32 mouse cellular contexts compared by ENCODE assay signal in genomic region chr7:79782516-79782855, GRCm38 (mm10). TPM values are rescaled to one million over a fixed set of nuclear protein-coding genes. Genes with fewer than 3 reads are reported as not detected.
DNase-seq lines count a peak whose midpoint lies in the region; ATAC-seq and TF ChIP-seq lines count a peak whose summit lies in the region.
"Had no signal": no experiment of that assay in that cellular context is flagged by ENCODE, and none has a peak within 500 bp of the region (broad histone marks: within the 10 kb centered on the region; RNA-seq: fewer than 3 reads in every experiment).

No protein-coding gene starts in this region.

- peaks cover 11% of the 10 kb centered on the region for H3K4me1 ChIP-seq in liver, adult 2 months (ENCODE audit: control insufficient read depth, insufficient read depth, low read length)
- peaks cover 11% of the 10 kb centered on the region for H3K4me1 ChIP-seq in liver, embryonic 12.5 days
- H3K4me1 ChIP-seq in brown adipose tissue, adult 24 weeks (ENCODE audit: control insufficient read depth, insufficient read depth, insufficient read length, low read length), result peaks cover 10% of the 10 kb centered on the region
- H3K4me1 ChIP-seq: forebrain, embryonic 13.5 days had no signal

- no peak overlapping the region for H3K4me2 ChIP-seq in liver, embryonic 12.5 days
- H3K4me2 ChIP-seq: forebrain, embryonic 13.5 days; heart, embryonic 12.5 days; heart, embryonic 15.5 days; hindbrain, embryonic 14.5 days had no signal

- TF ChIP-seq POLR2A in liver, adult 2 months (IDR thresholded peaks at IDR 0.05; ENCODE audit: extremely low read depth, insufficient read depth, low read length), result no peak

- no peak overlapping the region for H3K4me3 ChIP-seq in liver, adult 2 months (ENCODE audit: insufficient read depth, low read depth, low read length)
- no peak overlapping the region for H3K4me3 ChIP-seq in liver, embryonic 12.5 days
- H3K4me3 ChIP-seq in brown adipose tissue, adult 24 weeks (ENCODE audit: insufficient read depth, low read depth, low read length), result no peak overlapping the region
- H3K4me3 ChIP-seq: forebrain, embryonic 10.5 days; forebrain, embryonic 13.5 days; heart, embryonic 12.5 days; heart, embryonic 15.5 days had no signal

- intact Hi-C loops in heart, postnatal 14 days (cut with DNase I), result no loop called here

- peak overlapping the region; percentile 93 for H3K27ac ChIP-seq in liver, adult 2 months (replicated peaks; ENCODE audit: insufficient read depth, low read depth, low read length)
- H3K27ac ChIP-seq in liver, embryonic 12.5 days, result no peak overlapping the region
- H3K27ac ChIP-seq in brown adipose tissue, adult 24 weeks (replicated peaks; ENCODE audit: low read depth, low read length), result peak overlapping the region; percentile 99
- H3K27ac ChIP-seq: forebrain, embryonic 10.5 days; forebrain, embryonic 13.5 days; heart, embryonic 15.5 days; hindbrain, embryonic 14.5 days; hindbrain, postnatal 0 days had no signal

- DNase-seq in heart, adult 11 months, result peak; percentile 55
- DNase-seq in heart, postnatal 14 days, result no peak
- DNase-seq in liver, adult 2 months (ENCODE audit: extremely low read depth, low read depth, low spot score), result peak; percentile 88
- peak; percentile 37 for DNase-seq in 3T3-L1 (ENCODE audit: low read depth, low spot score)
- DNase-seq in spleen, postnatal 10 days (ENCODE audit: low spot score in 2 of 2), result no peak
- DNase-seq: adrenal gland, adult 8-10 months; adrenal gland, postnatal 25 days; B cell, adult 2 months; cerebellum, adult 18-20 months; cerebellum, adult 9-10 months; cerebellum, postnatal 14 days; gastrocnemius, postnatal 14 days; heart, adult 18-20 months; heart, postnatal 10 days had no signal

- TF ChIP-seq CTCF in liver, adult 2 months (IDR thresholded peaks at IDR 0.05; ENCODE audit: low read depth, low read length), result no peak

- no peak overlapping the region; the same call in 1 of the 2 replicates for H3K9ac ChIP-seq in liver, adult 2 months (ENCODE audit: low read depth, low read length)
- H3K9ac ChIP-seq in liver, embryonic 12.5 days, result no peak overlapping the region
- H3K9ac ChIP-seq: forebrain, embryonic 13.5 days; heart, embryonic 12.5 days; heart, embryonic 15.5 days; hindbrain, embryonic 14.5 days had no signal

- no peaks in the 10 kb centered on the region for H3K79me2 ChIP-seq in liver, adult 2 months (ENCODE audit: control insufficient read depth, insufficient read depth, low read length)

- no peak for ATAC-seq in liver, embryonic 12.5 days
- ATAC-seq: activated CD4-positive, CD25-positive, alpha-beta regulatory T cell, adult 4 months; forebrain, embryonic 13.5 days; forebrain, embryonic 16.5 days; hindbrain, postnatal 0 days had no signal

- WGBS in liver, adult 2 months, result 19% methylated on average over 2 of the region's 2 CpGs
- 74% methylated on average over 2 of the region's 2 CpGs for WGBS in liver, embryonic 12.5 days (ENCODE audit: insufficient replicate concordance)

- H3K36me3 ChIP-seq in liver, adult 2 months (ENCODE audit: control insufficient read depth, insufficient read depth, low read length), result no peaks in the 10 kb centered on the region
- H3K36me3 ChIP-seq in liver, embryonic 12.5 days, result no peaks in the 10 kb centered on the region
- H3K36me3 ChIP-seq: forebrain, embryonic 10.5 days; G1E; heart, embryonic 12.5 days; heart, embryonic 15.5 days had no signal

- H3K27me3 ChIP-seq in liver, adult 2 months (ENCODE audit: control insufficient read depth, insufficient read depth, low read length), result no peaks in the 10 kb centered on the region
- peaks cover 10% of the 10 kb centered on the region; the same call in 1 of the 2 replicates for H3K27me3 ChIP-seq in liver, embryonic 12.5 days (replicated peaks)
- H3K27me3 ChIP-seq: forebrain, embryonic 13.5 days had no signal

- no peaks in the 10 kb centered on the region for H3K9me3 ChIP-seq in liver, embryonic 12.5 days (replicated peaks)
- H3K9me3 ChIP-seq: forebrain, embryonic 10.5 days; forebrain, embryonic 13.5 days; G1E; heart, embryonic 12.5 days; heart, embryonic 15.5 days had no signal

RNA-seq across cellular contexts. Expression of gene Mesp1, which starts 11.1 kb away (rescaled TPM):
- total RNA-seq in heart, postnatal 14 days (2021), result not detected
- total RNA-seq in liver, adult 2 months (2014; rRNA removed), result 0.18 and 0.20 TPM in 2 replicates
- not detected in 2 replicates for polyA plus RNA-seq in liver, adult 2 months (2012; rRNA removed)
- polyA plus RNA-seq in liver, embryonic 12.5 days (2016; fragmentation: Nextera tagmentation; extraction: Ambion mirVana), result 0.10 TPM in 1 of 2 replicates, not detected in the other
- not detected in 2 replicates for polyA plus RNA-seq in brown adipose tissue, adult 24 weeks (2012; ENCODE audit: insufficient read depth, insufficient read length, missing spikeins)
- total RNA-seq: adrenal gland, adult 8-10 months; adrenal gland, postnatal 25 days; CH12.LX; G1E; gastrocnemius, adult 18-20 months; gastrocnemius, postnatal 14 days; gastrocnemius, postnatal 4 days; heart, adult 18-20 months; heart, postnatal 10 days; heart, postnatal 4 days had no signal
- polyA plus RNA-seq: activated CD4-positive, CD25-positive, alpha-beta regulatory T cell, adult 4 months; brain, embryonic 14.5 days; forebrain, embryonic 10.5 days; forebrain, embryonic 13.5 days; forebrain, embryonic 16.5 days; G1E; heart, embryonic 12.5 days; heart, embryonic 15.5 days; hindbrain, embryonic 11.5 days; hindbrain, embryonic 14.5 days had no signal

RNA-seq across cellular contexts. Expression of gene Mesp2, which starts 28.0 kb away (rescaled TPM):
- total RNA-seq in heart, postnatal 14 days (2021), result under 1 TPM; 0.10 to 0.19 TPM
- 0.07 and 0.09 TPM in 2 replicates for total RNA-seq in liver, adult 2 months (2014; rRNA removed)
- polyA plus RNA-seq in liver, adult 2 months (2012; rRNA removed), result 0.23 and 0.24 TPM in 2 replicates
- polyA plus RNA-seq in liver, embryonic 12.5 days (2016; fragmentation: Nextera tagmentation; extraction: Ambion mirVana), result 0.06 TPM in 2 replicates
- not detected in 2 replicates for polyA plus RNA-seq in brown adipose tissue, adult 24 weeks (2012; ENCODE audit: insufficient read depth, insufficient read length, missing spikeins)
- total RNA-seq: CH12.LX; G1E; gastrocnemius, adult 18-20 months; gastrocnemius, postnatal 14 days had no signal
- polyA plus RNA-seq: activated CD4-positive, CD25-positive, alpha-beta regulatory T cell, adult 4 months; embryonic facial prominence, embryonic 11.5 days; G1E had no signal

RNA-seq across cellular contexts. Expression of gene Wdr93, which starts 39.5 kb away (rescaled TPM):
- under 1 TPM; 0.12 to 0.24 TPM for total RNA-seq in heart, postnatal 14 days (2021)
- total RNA-seq in liver, adult 2 months (2014; rRNA removed), result 0.74 and 0.81 TPM in 2 replicates
- 0.10 and 0.21 TPM in 2 replicates for polyA plus RNA-seq in liver, adult 2 months (2012; rRNA removed)
- 0.07 and 0.11 TPM in 2 replicates for polyA plus RNA-seq in liver, embryonic 12.5 days (2016; fragmentation: Nextera tagmentation; extraction: Ambion mirVana)
- 5.8 and 6.6 TPM in 2 replicates for polyA plus RNA-seq in brown adipose tissue, adult 24 weeks (2012; ENCODE audit: insufficient read depth, insufficient read length, missing spikeins)
- total RNA-seq: gastrocnemius, postnatal 14 days had no signal

RNA-seq across cellular contexts. Expression of gene Pex11a, which starts 39.6 kb away (rescaled TPM):
- total RNA-seq in heart, postnatal 14 days (2021), result 10 to 100 TPM; 13.8 to 14.8 TPM
- 17.2 and 18.1 TPM in 2 replicates for total RNA-seq in liver, adult 2 months (2014; rRNA removed)
- 40.3 and 43.8 TPM in 2 replicates for polyA plus RNA-seq in liver, adult 2 months (2012; rRNA removed)
- polyA plus RNA-seq in liver, embryonic 12.5 days (2016; fragmentation: Nextera tagmentation; extraction: Ambion mirVana), result 1.3 TPM in 2 replicates
- 71.2 and 78.9 TPM in 2 replicates for polyA plus RNA-seq in brown adipose tissue, adult 24 weeks (2012; ENCODE audit: insufficient read depth, insufficient read length, missing spikeins)

RNA-seq across cellular contexts. Expression of gene Plin1, which starts 49.8 kb away (rescaled TPM):
- total RNA-seq in heart, postnatal 14 days (2021), result 10 to 100 TPM in 1 of 2 experiments, 1 to 10 TPM in 1; 5.0 to 24.7 TPM
- 0.60 and 0.74 TPM in 2 replicates for total RNA-seq in liver, adult 2 months (2014; rRNA removed)
- not detected in 2 replicates for polyA plus RNA-seq in liver, adult 2 months (2012; rRNA removed)
- not detected in 2 replicates for polyA plus RNA-seq in liver, embryonic 12.5 days (2016; fragmentation: Nextera tagmentation; extraction: Ambion mirVana)
- polyA plus RNA-seq in brown adipose tissue, adult 24 weeks (2012; ENCODE audit: insufficient read depth, insufficient read length, missing spikeins), result 1,266 and 1,376 TPM in 2 replicates
- total RNA-seq: CH12.LX had no signal
- polyA plus RNA-seq: activated CD4-positive, CD25-positive, alpha-beta regulatory T cell, adult 4 months; embryonic facial prominence, embryonic 11.5 days; forebrain, embryonic 10.5 days; forebrain, embryonic 16.5 days; G1E; heart, embryonic 12.5 days; heart, embryonic 15.5 days; hindbrain, embryonic 11.5 days had no signal

Comparison
In these comparisons a context has a peak if more than half of its experiments do, and no peak if none do; other contexts are left out.
1. DNase-seq: peak in heart, adult 11 months (single experiment), liver, adult 2 months (single experiment) and 3T3-L1 (single experiment); none in heart, postnatal 14 days (0 of 2) and spleen, postnatal 10 days (0 of 2).